Mouse (Mus musculus) T-helper 2 cell (primary cell): ENCODE measurements around the gene Pcgf1.

ENCODE experiments used
- in situ Hi-C: fragments of 300-600 bp; cut with MboI, MseI; formaldehyde crosslinking; loops from one replicate; pipeline ENCODE4 v1.15.1; 2025; ENCODE audit warnings: high pct_unique_total_duplicates

The Pcgf1 gene

DNA sequence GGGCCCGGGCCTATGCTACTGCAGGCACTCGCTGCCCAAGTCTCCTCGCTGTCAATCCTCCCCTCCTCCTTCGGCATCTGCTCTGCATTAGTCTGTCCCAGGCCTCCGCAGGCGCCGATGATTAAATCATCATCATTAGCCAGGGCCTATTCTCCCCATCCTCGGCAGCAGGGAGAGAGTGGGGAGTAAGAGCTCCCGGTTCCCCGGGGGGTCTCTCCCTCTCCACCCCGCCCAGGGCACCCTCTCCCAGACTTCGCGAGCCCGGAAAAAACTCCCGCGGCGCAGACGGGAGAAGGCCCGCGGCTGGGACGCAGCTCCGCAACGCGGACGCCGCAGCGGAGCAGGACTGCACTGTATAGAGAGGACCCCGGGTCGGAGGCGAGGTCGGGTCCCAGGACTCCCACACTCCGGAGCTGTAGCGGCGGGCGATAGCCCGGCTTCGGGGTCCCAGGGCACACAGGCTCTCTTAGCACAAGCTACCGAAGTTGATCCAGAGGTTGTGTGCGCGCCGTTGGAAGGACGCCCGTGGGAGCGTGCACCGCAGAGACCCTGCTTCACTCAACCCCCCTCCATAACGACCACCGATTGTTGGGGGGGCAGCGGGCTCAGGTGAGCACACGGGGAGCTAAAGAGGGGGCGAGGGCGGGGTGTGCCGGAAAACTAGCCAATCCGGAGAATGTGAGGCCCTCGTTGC lies at the start of gene Pcgf1:
Gene Pcgf1 (plus strand): TSS at position 240 of the 694 bp plus-strand sequence.
- in situ Hi-C loops: loop anchor here (5.0 kb wide), 1 partner anchor 40 kb away; the partner anchor contains the start of gene Mogs

DNA sequence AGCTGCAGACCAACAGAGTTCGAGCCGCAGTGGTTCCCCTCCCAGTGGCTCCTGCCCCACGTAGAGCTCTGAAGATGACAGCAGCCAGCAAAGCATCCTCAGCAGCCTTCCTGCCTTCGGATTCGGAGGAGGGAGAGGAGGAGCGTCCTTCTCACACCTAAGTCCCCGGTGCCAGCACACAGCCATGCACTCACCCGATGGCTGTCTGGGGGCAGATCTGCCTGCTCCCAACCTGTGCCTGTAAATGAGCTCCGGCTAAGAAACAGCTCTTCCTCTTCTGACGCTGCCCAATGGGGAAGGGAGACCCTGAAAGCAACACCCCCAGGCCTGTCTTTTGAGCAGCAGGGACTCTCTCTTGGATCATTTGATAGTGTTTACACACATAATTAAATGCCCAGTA lies 47.9 kb upstream of the Pcgf1 start:
- in situ Hi-C loops: no loop called here

DNA sequence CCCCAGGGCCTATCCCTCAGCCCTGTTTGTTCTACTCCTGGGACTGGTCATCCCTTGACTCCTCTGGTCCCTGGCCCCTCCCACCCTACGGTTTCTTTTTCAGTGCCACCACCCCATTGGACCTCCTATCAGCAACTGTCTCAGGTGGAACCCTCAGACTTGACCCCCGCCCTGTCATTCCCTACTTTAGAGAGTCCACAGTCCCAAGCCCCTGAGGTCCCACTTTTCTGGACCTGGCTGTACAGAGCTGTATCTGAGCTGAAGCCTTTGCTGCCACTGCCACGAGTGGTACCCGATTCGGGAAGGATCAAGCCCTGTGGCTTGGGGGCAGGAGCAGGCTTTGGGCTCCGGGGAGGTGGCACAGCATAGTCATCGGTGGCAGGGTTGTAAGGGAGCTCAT lies 46.6 kb upstream of the Pcgf1 start:
- in situ Hi-C loops: no loop called here

DNA sequence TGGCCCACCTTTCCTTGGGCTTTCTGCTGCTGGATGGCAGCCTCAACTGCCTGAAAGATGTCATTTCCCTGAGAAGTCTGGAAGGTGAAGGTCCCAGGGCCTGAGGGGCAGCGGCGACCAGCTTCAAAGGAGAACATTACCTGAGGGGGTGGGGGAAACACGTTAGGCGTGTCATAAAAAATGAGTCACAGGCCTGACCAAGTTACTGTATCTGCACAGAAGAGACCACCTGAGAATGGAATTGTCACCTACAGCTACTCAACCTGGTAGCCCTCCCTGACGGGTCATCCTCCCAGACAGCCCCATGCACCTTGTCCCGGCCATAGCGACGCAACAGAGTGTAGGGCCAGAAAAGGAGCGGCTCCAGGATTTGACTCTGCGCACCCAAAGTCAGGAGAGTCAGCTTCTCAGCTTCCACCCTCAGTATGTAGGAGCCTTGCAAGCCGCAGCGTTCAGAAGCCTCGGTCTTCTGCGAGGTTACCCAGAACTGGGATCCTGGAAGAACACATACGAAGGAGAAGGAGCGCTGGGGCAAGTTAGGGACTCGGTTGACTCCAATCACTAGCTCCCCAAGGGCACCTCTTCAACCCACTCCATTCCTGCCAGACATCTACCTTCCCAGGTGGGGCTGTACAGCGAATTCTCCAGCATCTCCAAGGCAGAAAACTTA lies 45.6 kb upstream of the Pcgf1 start:
- in situ Hi-C loops: no loop called here

DNA sequence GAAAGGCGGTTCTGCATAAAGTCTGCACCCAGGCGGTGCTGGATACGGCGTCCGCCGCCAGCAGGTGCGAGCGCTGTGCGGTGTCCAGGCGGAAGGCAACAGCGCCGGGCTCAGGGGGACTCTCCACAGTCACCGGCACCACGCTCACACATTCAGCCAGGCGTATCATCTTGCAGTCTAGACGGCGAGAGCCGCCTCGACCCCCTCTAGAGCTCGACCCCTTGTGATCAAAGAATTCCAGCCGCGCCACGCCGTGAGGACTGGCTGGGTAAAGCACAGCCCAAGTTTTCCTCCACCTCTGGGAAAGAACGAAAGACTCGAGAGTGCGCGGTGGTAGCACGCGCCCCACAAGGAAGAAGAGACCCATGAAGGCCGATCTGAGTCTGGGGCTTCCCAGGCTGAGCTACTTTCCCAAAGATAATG lies 44.9 kb upstream of the Pcgf1 start:
- in situ Hi-C loops: no loop called here

GRCm38 (mm10) chr6:83033249-83034185 lies 44.2 kb upstream of the Pcgf1 start, which contains the start of the genes Dok1 and Loxl3:
Gene Dok1 (minus strand): TSS chr6:83033471.
Gene Loxl3 (plus strand): TSS chr6:83034173.
- in situ Hi-C loops: no loop called here

DNA sequence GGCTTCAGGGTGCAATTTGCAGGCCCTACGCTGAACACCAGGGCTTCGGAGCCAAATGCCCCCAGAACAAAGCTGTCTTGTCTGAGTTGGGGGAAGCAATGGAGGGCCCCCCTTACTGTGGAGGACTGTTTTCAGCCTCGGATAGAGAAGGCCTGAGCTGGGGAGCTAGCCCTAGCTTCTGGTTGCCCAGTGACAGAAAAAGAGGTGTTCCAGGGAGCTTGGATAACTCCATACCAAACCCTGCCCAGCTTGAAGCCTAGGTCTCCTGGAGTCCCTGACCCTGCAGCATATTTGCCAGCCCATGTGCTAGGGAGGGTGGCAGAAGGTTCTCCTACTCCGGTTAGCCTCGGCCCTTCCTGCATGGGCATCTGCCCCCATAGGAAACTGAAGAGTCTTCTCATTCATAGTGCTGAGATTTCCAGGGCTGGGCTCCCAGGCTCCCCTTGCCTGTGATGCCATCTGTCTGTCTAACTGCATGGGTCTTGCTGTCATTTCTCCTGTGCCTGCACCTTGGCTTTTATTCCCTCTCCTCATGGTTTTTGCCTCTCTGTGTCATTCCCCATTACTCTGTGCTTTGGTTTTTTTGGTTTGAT lies 43.1 kb upstream of the Pcgf1 start:
- in situ Hi-C loops: no loop called here

DNA sequence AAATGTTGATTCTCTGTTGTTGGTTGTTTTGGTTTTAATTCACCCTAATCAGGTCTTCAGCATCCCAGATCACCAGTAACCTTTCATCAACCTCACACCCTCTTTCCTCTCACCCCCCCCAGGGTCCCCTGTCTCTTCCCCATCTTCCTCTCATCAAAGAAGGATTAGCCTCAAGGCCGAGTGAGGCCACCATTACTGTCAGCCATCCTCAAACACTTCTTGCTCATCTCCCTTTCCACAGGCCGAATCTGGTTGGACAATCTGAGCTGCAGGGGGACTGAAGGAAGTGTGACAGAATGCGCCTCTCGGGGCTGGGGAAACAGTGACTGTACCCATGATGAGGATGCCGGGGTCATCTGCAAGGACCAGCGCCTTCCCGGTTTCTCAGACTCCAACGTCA lies 40.5 kb upstream of the Pcgf1 start:
- in situ Hi-C loops: no loop called here

DNA sequence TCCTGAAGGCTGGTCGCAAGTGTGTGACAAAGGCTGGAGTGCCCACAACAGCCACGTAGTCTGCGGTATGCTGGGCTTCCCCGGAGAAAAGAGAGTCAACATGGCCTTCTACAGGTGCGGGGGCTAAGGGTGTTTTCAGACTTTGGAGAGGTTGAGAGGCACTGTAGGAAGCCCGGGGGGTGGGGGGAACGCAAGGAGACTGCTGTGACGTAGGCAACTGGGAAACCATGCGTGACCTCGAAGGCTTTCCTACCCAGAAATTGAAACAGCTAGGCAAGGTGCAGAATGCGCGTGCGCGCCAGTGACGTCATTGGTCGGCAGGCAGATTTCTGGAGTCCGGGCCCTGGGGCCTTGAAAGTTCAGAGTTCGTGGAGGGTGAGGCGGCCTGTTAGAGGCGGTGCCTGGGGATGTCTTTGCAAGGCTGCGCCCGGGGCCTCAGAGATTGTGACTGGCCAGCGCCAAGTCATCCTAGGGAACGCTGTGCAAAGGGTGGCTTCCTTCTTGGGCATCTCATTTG lies 39.1 kb upstream of the Pcgf1 start:
- in situ Hi-C loops: no loop called here

- in situ Hi-C loops: no loop called here
Measured at GRCm38 (mm10) chr6:83040601-83041000, 37.1 kb upstream of the Pcgf1 start.

DNA sequence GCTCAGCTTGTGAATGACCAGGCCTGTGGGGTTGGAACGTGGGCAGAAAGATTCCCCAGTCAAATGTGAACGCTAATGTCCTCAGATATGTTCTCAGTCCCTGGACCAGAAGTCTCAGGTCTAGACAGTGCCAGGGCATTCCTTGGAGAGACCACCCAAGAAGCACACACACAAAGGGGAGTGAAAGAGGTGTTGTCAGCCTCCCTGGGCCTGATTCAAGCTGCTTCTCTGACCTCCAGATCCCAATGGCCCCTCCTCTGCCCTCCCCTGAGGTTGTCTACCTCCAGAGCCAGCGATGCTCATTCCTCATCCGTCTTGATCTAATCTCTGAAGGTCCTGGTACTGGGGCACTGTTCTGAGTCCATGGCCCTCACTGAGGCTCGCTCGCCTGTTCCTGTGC lies 34.1 kb upstream of the Pcgf1 start:
- in situ Hi-C loops: no loop called here

- in situ Hi-C loops: no loop called here
Measured at GRCm38 (mm10) chr6:83043993-83044392, 33.7 kb upstream of the Pcgf1 start.

DNA sequence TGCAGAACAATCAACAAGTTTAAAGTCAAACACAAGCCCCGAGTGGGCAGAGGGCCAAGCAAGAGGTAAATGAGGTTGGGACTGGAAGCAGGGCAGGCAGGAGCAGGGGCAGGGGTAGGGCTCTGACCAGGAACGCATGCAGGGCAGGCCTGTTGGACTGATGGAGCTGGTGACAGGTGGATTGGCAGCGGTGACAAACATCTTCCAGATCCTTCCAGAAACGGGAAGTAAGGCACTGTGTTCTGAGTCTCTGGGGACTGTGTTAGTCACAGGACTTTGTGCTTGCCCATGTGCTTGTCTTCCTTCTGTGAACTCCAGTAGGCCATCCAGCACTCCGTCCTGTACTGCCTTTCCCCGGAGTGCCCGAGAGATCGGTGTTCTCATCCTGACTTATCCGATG lies 32.9 kb upstream of the Pcgf1 start:
- in situ Hi-C loops: loop anchor here (5.0 kb wide), 1 partner anchor 37 kb away; no protein-coding TSS in a partner anchor

DNA sequence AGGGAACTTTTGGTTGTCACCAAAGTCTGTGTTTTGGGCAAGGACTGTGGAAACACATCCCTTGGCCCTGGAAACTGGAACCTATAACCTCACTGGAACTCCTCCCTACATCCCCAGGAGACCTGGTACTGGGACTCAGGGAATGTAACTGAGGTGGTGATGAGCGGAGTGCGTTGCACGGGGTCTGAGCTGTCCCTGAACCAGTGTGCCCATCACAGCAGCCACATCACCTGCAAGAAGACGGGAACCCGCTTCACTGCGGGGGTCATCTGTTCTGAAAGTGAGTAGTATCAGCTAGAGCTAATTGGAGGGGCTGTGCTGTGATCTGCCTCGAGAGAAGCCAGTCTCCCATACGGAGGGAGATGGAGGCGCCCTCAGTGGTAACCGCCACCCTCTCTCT lies 28.3 kb upstream of the Pcgf1 start:
- in situ Hi-C loops: loop anchor here (5.0 kb wide), 1 partner anchor 42 kb away; no protein-coding TSS in a partner anchor

DNA sequence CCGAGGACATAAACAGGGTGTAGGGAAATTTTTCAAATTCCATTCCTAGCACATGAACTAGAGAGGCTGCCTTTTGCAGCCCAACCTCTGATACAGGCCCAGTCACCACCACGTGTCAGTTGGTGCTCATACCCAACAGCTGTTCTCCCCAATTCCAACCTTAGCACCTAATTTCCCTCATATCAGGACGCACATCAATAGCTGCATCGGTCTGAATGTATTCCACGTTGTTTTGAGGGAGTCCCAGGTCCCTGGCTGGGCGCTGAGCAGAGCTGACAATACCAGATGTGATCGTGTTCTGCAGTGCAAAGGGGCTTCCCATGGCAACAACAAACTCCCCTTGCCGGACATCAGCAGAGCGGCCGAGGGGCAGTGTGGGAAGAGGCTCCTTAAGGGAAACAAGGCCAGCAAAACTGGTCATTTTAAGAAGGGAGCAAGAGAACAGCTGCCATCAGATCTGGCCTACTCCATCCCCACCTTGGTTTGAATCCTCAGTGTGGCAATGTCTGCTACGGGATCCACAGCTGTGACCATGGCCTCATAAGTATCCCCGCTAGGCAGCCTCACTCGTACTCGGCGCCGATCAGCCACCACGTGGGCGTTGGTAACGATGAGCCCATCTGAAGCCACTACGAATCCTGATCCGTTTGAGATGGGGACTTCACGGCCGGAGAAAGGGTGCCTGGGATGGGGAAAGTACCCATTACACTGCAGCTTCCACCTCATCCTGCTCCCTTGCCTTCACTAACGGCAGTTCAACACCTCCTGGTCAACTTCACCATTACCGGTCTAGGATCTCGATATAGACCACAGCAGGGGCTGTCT lies 24.3 kb upstream of the Pcgf1 start:
- in situ Hi-C loops: no loop called here

- in situ Hi-C loops: no loop called here
Measured at GRCm38 (mm10) chr6:83054074-83054851, 23.4 kb upstream of the Pcgf1 start, which contains the start of gene Aup1. Gene Aup1 (plus strand): TSS chr6:83054521.

GRCm38 (mm10) chr6:83054871-83055431 lies 22.7 kb upstream of the Pcgf1 start, which contains the start of gene Htra2:
Gene Htra2 (minus strand): TSS chr6:83055273.
- in situ Hi-C loops: no loop called here

DNA sequence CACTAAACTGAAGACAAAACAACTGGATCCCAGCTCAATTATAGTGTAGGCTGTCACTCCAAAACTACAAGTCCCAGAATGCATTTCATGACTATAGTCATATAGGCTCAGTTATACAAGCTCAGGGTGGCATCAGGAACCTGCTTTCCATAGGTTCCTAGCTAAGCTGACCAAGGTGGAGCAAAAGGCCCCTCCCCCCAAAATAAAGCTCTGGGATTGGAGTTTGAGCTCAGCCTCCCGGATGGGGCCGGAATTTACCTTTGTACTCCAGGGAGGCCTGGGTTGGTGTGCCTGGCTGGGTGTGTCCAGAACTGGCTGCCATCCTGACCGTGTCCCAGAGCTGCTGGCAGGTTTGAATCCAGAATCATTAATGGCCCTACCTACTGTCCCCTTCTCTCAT lies 19.9 kb upstream of the Pcgf1 start, which contains the start of gene Dqx1:
Gene Dqx1 (plus strand): TSS at position 55 of the 400 bp plus-strand sequence.
- in situ Hi-C loops: no loop called here

DNA sequence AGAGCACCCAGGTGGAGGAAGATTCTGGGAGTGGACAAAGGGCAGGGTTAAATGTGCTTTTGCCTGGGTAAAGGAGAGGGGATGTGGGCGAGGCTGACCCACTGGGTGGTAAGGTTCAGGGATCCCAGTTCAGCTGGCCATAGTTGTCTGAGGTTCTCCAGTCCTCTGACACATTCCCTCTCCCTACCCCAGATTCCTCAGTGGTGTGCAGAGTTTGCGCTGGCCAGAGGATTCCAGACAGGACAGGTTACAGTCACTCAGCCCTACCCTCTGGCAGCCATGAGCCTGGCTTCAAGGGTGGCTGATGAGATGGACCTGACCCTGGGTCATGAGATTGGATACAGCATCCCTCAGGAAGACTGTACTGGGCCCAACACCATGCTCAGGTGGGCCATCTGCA lies 18.9 kb upstream of the Pcgf1 start:
- in situ Hi-C loops: no loop called here
